Mouse (Mus musculus): Measurements from ENCODE around the gene 1700125H20Rik. TPM values are rescaled to one million over a fixed set of nuclear protein-coding genes. Genes with fewer than 3 reads are reported as not detected.
A peak's percentile ranks its signal among the peaks of the same experiment; 100 is the strongest.
"Not testable (repeated sequence)": the region's sequence is repeated elsewhere in the genome, so short reads cannot be mapped to it uniquely, and the experiment has no call there.

1700125H20Rik gene
- polyA plus RNA-seq, 1 experiment from 2014 or later = not detected

GRCm38 (mm10) chr11:85152256-85152930 lies 17.8 kb upstream of the 1700125H20Rik start:
- Histone ChIP-seq H3K9ac (ENCODE audit: low read length) (no peak overlapping the region), H3K36me3 (ENCODE audit: control insufficient read depth, insufficient read depth, low read length) (no peaks in the 10 kb centered on the region), H3K9me3 (replicated peaks; ENCODE audit: control insufficient read depth, low read length) (no peaks in the 10 kb centered on the region), H3K4me1 (ENCODE audit: control insufficient read depth, insufficient read depth, low read length) (no peaks in the 10 kb centered on the region), H3K27ac (ENCODE audit: low read length) (no peak overlapping the region), H3K4me3 (replicated peaks; ENCODE audit: low read length) (no peak overlapping the region), H3K4me2 (ENCODE audit: low read depth, low read length) (no peak overlapping the region), H3K27me3 (ENCODE audit: control insufficient read depth, insufficient read depth, low read length) (no peaks in the 10 kb centered on the region)
- no peak for ATAC-seq (ENCODE audit: insufficient read depth, low FRiP score)
- 81% methylated on average over 2 of the region's 2 CpGs for WGBS

GRCm38 (mm10) chr11:85157301-85157700 lies 12.9 kb upstream of the 1700125H20Rik start:
- Histone ChIP-seq H3K27ac (ENCODE audit: low read length) (no peak overlapping the region), H3K9me3 (replicated peaks; ENCODE audit: control insufficient read depth, low read length) (no peaks in the 10 kb centered on the region), H3K4me1 (ENCODE audit: control insufficient read depth, insufficient read depth, low read length) (no peaks in the 10 kb centered on the region), H3K9ac (ENCODE audit: low read length) (no peak overlapping the region), H3K36me3 (ENCODE audit: control insufficient read depth, insufficient read depth, low read length) (no peaks in the 10 kb centered on the region), H3K4me3 (replicated peaks; ENCODE audit: low read length) (no peak overlapping the region), H3K4me2 (ENCODE audit: low read depth, low read length) (no peak overlapping the region), H3K27me3 (ENCODE audit: control insufficient read depth, insufficient read depth, low read length) (no peaks in the 10 kb centered on the region)
- 68% methylated on average over 2 of the region's 2 CpGs for WGBS
- no peak for ATAC-seq (ENCODE audit: insufficient read depth, low FRiP score)

GRCm38 (mm10) chr11:85163014-85163413 lies 7.2 kb upstream of the 1700125H20Rik start:
- not testable (repeated sequence) for H3K9ac ChIP-seq (ENCODE audit: low read length); H3K4me3 ChIP-seq (replicated peaks; ENCODE audit: low read length); H3K27ac ChIP-seq (ENCODE audit: low read length); H3K36me3 ChIP-seq (ENCODE audit: control insufficient read depth, insufficient read depth, low read length); H3K9me3 ChIP-seq (replicated peaks; ENCODE audit: control insufficient read depth, low read length); H3K4me1 ChIP-seq (ENCODE audit: control insufficient read depth, insufficient read depth, low read length); H3K4me2 ChIP-seq (ENCODE audit: low read depth, low read length); H3K27me3 ChIP-seq (ENCODE audit: control insufficient read depth, insufficient read depth, low read length); ATAC-seq (ENCODE audit: insufficient read depth, low FRiP score)
- WGBS = 91% methylated on average over 1 of the region's 1 CpGs

- Histone ChIP-seq H3K9ac (ENCODE audit: low read length) (no peak overlapping the region), H3K4me2 (ENCODE audit: low read depth, low read length) (no peak overlapping the region), H3K27me3 (ENCODE audit: control insufficient read depth, insufficient read depth, low read length) (no peaks in the 10 kb centered on the region), H3K36me3 (ENCODE audit: control insufficient read depth, insufficient read depth, low read length) (no peaks in the 10 kb centered on the region), H3K4me1 (ENCODE audit: control insufficient read depth, insufficient read depth, low read length) (no peaks in the 10 kb centered on the region), H3K27ac (ENCODE audit: low read length) (no peak overlapping the region), H3K4me3 (replicated peaks; ENCODE audit: low read length) (no peak overlapping the region), H3K9me3 (replicated peaks; ENCODE audit: control insufficient read depth, low read length) (no peaks in the 10 kb centered on the region)
- ATAC-seq (ENCODE audit: insufficient read depth, low FRiP score) = no peak
Measured at GRCm38 (mm10) chr11:85164371-85164770, 5.8 kb upstream of the 1700125H20Rik start.

GRCm38 (mm10) chr11:85167503-85167902 lies 2.7 kb upstream of the 1700125H20Rik start:
- WGBS = 70% methylated on average over 1 of the region's 1 CpGs
- H3K9ac ChIP-seq (ENCODE audit: low read length) = no peak overlapping the region
- H3K9me3 ChIP-seq (replicated peaks; ENCODE audit: control insufficient read depth, low read length) = no peaks in the 10 kb centered on the region
- no peak overlapping the region for H3K4me3 ChIP-seq (replicated peaks; ENCODE audit: low read length)
- no peak for ATAC-seq (ENCODE audit: insufficient read depth, low FRiP score)
- H3K4me1 ChIP-seq (ENCODE audit: control insufficient read depth, insufficient read depth, low read length) = no peaks in the 10 kb centered on the region; the same call in 1 of the 2 replicates
- H3K27me3 ChIP-seq (ENCODE audit: control insufficient read depth, insufficient read depth, low read length) = no peaks in the 10 kb centered on the region
- H3K36me3 ChIP-seq (ENCODE audit: control insufficient read depth, insufficient read depth, low read length) = no peaks in the 10 kb centered on the region
- no peak overlapping the region for H3K27ac ChIP-seq (ENCODE audit: low read length)
- no peak overlapping the region for H3K4me2 ChIP-seq (ENCODE audit: low read depth, low read length)

GRCm38 (mm10) chr11:85170833-85171232 lies 629 bp downstream of the 1700125H20Rik start:
- Histone ChIP-seq H3K4me1 (ENCODE audit: control insufficient read depth, insufficient read depth, low read length) (no peaks in the 10 kb centered on the region; the same call in 1 of the 2 replicates), H3K4me2 (ENCODE audit: low read depth, low read length) (peak overlapping the region; percentile 62; the same call in 1 of the 2 replicates), H3K4me3 (replicated peaks; ENCODE audit: low read length) (no peak overlapping the region), H3K9ac (ENCODE audit: low read length) (no peak overlapping the region), H3K27ac (ENCODE audit: low read length) (no peak overlapping the region), H3K27me3 (ENCODE audit: control insufficient read depth, insufficient read depth, low read length) (no peaks in the 10 kb centered on the region), H3K9me3 (replicated peaks; ENCODE audit: control insufficient read depth, low read length) (no peaks in the 10 kb centered on the region), H3K36me3 (ENCODE audit: control insufficient read depth, insufficient read depth, low read length) (no peaks in the 10 kb centered on the region)
- no peak for ATAC-seq (ENCODE audit: insufficient read depth, low FRiP score)
- 30% methylated on average over 2 of the region's 2 CpGs for WGBS

- H3K9ac ChIP-seq (ENCODE audit: low read length) = no peak overlapping the region
- no peaks in the 10 kb centered on the region for H3K4me1 ChIP-seq (ENCODE audit: control insufficient read depth, insufficient read depth, low read length)
- H3K27ac ChIP-seq (ENCODE audit: low read length) = no peak overlapping the region
- H3K27me3 ChIP-seq (ENCODE audit: control insufficient read depth, insufficient read depth, low read length) = no peaks in the 10 kb centered on the region
- ATAC-seq (ENCODE audit: insufficient read depth, low FRiP score) = no peak
- H3K4me2 ChIP-seq (ENCODE audit: low read depth, low read length) = no peak overlapping the region
- H3K4me3 ChIP-seq (replicated peaks; ENCODE audit: low read length) = no peak overlapping the region
- WGBS = 75% methylated on average over 3 of the region's 3 CpGs
- H3K9me3 ChIP-seq (replicated peaks; ENCODE audit: control insufficient read depth, low read length) = no peaks in the 10 kb centered on the region
- no peaks in the 10 kb centered on the region for H3K36me3 ChIP-seq (ENCODE audit: control insufficient read depth, insufficient read depth, low read length)
Measured at GRCm38 (mm10) chr11:85175941-85176340, 5.7 kb downstream of the 1700125H20Rik start.

GRCm38 (mm10) chr11:85177761-85178160 lies 7.6 kb downstream of the 1700125H20Rik start:
- Histone ChIP-seq H3K4me1 (ENCODE audit: control insufficient read depth, insufficient read depth, low read length) (no peaks in the 10 kb centered on the region), H3K27me3 (ENCODE audit: control insufficient read depth, insufficient read depth, low read length) (no peaks in the 10 kb centered on the region), H3K27ac (ENCODE audit: low read length) (no peak overlapping the region), H3K36me3 (ENCODE audit: control insufficient read depth, insufficient read depth, low read length) (no peaks in the 10 kb centered on the region), H3K9me3 (replicated peaks; ENCODE audit: control insufficient read depth, low read length) (no peaks in the 10 kb centered on the region), H3K9ac (ENCODE audit: low read length) (no peak overlapping the region), H3K4me2 (ENCODE audit: low read depth, low read length) (no peak overlapping the region), H3K4me3 (replicated peaks; ENCODE audit: low read length) (no peak overlapping the region)
- 77% methylated on average over 6 of the region's 6 CpGs for WGBS
- no peak for ATAC-seq (ENCODE audit: insufficient read depth, low FRiP score)

- Histone ChIP-seq H3K9me3 (replicated peaks; ENCODE audit: control insufficient read depth, low read length) (no peaks in the 10 kb centered on the region), H3K4me2 (ENCODE audit: low read depth, low read length) (no peak overlapping the region), H3K27me3 (ENCODE audit: control insufficient read depth, insufficient read depth, low read length) (no peaks in the 10 kb centered on the region), H3K4me1 (ENCODE audit: control insufficient read depth, insufficient read depth, low read length) (peaks cover 3% of the 10 kb centered on the region), H3K4me3 (replicated peaks; ENCODE audit: low read length) (no peak overlapping the region), H3K36me3 (ENCODE audit: control insufficient read depth, insufficient read depth, low read length) (no peaks in the 10 kb centered on the region), H3K27ac (ENCODE audit: low read length) (no peak overlapping the region), H3K9ac (ENCODE audit: low read length) (no peak overlapping the region)
- WGBS = 80% methylated on average over 4 of the region's 4 CpGs
- no peak for ATAC-seq (ENCODE audit: insufficient read depth, low FRiP score)
Measured at GRCm38 (mm10) chr11:85178413-85178812, 8.2 kb downstream of the 1700125H20Rik start.
